Mouse (Mus musculus): ENCODE measurements around the gene Il4i1. TPM values are rescaled to one million over a fixed set of nuclear protein-coding genes. Genes with fewer than 3 reads are reported as not detected.
A peak's percentile ranks its signal among the peaks of the same experiment; 100 is the strongest.
"Not testable (repeated sequence)": the region's sequence is repeated elsewhere in the genome, so short reads cannot be mapped to it uniquely, and the experiment has no call there.

Gene Il4i1
- polyA plus RNA-seq, 1 experiment from 2014 or later, result 1.7 TPM

DNA sequence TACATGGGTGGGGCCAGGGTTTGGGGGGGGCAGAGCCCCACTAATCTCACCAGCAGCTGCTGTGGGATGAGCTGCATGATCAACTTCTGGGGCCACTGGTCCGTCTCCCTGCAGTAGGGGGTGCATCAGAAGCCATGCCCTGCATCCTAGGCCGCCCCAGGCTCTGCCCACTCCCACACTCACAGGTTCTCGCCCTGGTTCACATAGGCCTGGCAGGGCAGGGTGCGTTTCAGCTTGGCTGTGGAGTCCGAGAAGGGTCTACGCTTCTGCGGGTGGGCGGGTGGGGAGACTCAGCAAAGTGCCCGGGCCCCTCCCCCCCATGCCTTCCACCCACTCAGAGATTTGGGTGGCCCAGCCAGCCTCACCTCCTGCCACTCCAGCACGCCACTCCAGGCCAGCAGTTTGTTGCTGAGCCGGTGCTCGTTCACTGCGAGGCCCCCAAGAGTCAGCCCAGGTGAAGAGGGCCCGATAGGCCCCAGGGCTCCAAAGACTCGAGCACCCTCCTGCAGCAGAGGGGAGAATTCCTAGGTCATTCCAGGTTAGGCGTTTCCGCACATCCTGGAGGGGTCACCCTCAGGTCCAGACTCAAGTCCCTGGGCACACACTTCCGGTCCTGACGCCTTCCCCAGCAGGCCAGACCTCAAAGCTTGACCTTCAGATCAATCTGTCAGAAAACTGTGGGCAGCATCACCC, 51.0 kb downstream of the Il4i1 start:
- no peaks in the 10 kb centered on the region for H3K9me3 ChIP-seq (ENCODE audit: control insufficient read depth, low read length)
- ATAC-seq (ENCODE audit: low FRiP score) (no peak), DNase-seq (ENCODE audit: low spot score) (no peak)
- 81% methylated on average over 18 of the region's 19 CpGs for WGBS
- H3K36me3 ChIP-seq (ENCODE audit: control insufficient read depth, insufficient read depth, low read length), result peaks cover 17% of the 10 kb centered on the region; the same call in 1 of the 2 replicates
- no peak overlapping the region for H3K27ac ChIP-seq (ENCODE audit: low read depth, low read length)
- peak overlapping the region; percentile 100 for H3K9ac ChIP-seq (ENCODE audit: low read depth, low read length)
- peaks cover 12% of the 10 kb centered on the region for H3K4me1 ChIP-seq (replicated peaks; ENCODE audit: control insufficient read depth, insufficient read depth, low read length)
- peak overlapping the region; percentile 98; the same call in 1 of the 2 replicates for H3K4me3 ChIP-seq (ENCODE audit: low read depth, low read length)
- H3K27me3 ChIP-seq (ENCODE audit: control insufficient read depth, insufficient read depth, low read length), result no peaks in the 10 kb centered on the region
- H3K4me2 ChIP-seq (replicated peaks; ENCODE audit: low read depth, low read length), result peak overlapping the region; percentile 79

DNA sequence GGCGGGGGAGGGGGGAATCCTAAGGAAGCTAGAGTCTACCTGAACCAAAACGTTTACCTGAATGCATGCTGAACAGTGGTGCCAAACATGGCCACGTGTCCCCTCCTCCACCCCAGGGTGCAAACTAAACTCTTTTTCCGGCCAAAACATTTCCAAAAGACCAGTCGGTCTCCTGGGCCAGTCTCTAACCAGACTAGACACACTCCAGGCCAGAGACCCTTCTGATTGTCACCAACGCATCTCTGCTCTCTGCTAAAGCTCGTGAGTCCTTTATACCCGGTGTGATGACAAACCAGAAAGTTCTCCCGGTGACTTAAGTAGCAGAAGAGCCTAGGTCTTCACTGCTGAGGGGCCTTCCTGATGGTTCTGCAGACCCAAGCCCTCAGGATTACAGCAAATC, 51.6 kb downstream of the Il4i1 start:
- H3K9ac ChIP-seq (ENCODE audit: low read depth, low read length), result peak overlapping the region; percentile 100
- peaks cover 17% of the 10 kb centered on the region; the same call in 1 of the 2 replicates for H3K36me3 ChIP-seq (ENCODE audit: control insufficient read depth, insufficient read depth, low read length)
- H3K4me1 ChIP-seq (replicated peaks; ENCODE audit: control insufficient read depth, insufficient read depth, low read length), result peaks cover 12% of the 10 kb centered on the region
- H3K27me3 ChIP-seq (ENCODE audit: control insufficient read depth, insufficient read depth, low read length), result no peaks in the 10 kb centered on the region
- H3K4me3 ChIP-seq (ENCODE audit: low read depth, low read length), result peak overlapping the region; percentile 98
- no peak for DNase-seq (ENCODE audit: low spot score)
- peak overlapping the region; percentile 79 for H3K4me2 ChIP-seq (replicated peaks; ENCODE audit: low read depth, low read length)
- no peak overlapping the region for H3K27ac ChIP-seq (ENCODE audit: low read depth, low read length)
- H3K9me3 ChIP-seq (ENCODE audit: control insufficient read depth, low read length), result no peaks in the 10 kb centered on the region
- ATAC-seq (ENCODE audit: low FRiP score), result no peak
- 52% methylated on average over 9 of the region's 9 CpGs for WGBS

DNA sequence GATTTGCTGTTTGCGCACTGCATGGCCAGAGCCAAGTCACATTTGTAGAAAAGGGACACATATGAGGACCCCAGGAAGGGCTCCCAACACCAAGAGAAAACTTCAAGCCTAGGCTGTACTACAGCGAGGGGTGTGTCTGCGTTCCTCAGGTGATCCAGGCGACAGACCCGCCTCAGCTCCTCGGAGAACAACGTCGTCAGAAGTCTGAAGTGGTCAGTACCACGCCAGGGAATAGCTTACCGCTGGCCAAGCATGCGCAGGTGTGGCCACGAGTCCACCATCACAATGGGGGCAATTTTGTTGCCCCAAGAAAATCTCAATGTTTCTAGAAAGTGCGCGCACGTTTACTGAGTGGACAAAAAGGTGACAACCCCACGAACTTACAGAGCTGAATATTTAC, 52.3 kb downstream of the Il4i1 start:
- WGBS, result 8% methylated on average over 16 of the region's 16 CpGs
- peak overlapping the region; percentile 100 for H3K9ac ChIP-seq (ENCODE audit: low read depth, low read length)
- no peak for ATAC-seq (ENCODE audit: low FRiP score)
- H3K4me1 ChIP-seq (replicated peaks; ENCODE audit: control insufficient read depth, insufficient read depth, low read length), result peaks cover 12% of the 10 kb centered on the region
- H3K4me2 ChIP-seq (replicated peaks; ENCODE audit: low read depth, low read length), result peak overlapping the region; percentile 79
- no peaks in the 10 kb centered on the region for H3K9me3 ChIP-seq (ENCODE audit: control insufficient read depth, low read length)
- H3K36me3 ChIP-seq (ENCODE audit: control insufficient read depth, insufficient read depth, low read length), result peaks cover 12% of the 10 kb centered on the region; the same call in 1 of the 2 replicates
- H3K27ac ChIP-seq (ENCODE audit: low read depth, low read length), result 0 out of 2 replicates have a peak overlapping the region, but pooled peaks have one; percentile 100
- H3K27me3 ChIP-seq (ENCODE audit: control insufficient read depth, insufficient read depth, low read length), result no peaks in the 10 kb centered on the region
- no peak for DNase-seq (ENCODE audit: low spot score)
- peak overlapping the region; percentile 98 for H3K4me3 ChIP-seq (ENCODE audit: low read depth, low read length)

DNA sequence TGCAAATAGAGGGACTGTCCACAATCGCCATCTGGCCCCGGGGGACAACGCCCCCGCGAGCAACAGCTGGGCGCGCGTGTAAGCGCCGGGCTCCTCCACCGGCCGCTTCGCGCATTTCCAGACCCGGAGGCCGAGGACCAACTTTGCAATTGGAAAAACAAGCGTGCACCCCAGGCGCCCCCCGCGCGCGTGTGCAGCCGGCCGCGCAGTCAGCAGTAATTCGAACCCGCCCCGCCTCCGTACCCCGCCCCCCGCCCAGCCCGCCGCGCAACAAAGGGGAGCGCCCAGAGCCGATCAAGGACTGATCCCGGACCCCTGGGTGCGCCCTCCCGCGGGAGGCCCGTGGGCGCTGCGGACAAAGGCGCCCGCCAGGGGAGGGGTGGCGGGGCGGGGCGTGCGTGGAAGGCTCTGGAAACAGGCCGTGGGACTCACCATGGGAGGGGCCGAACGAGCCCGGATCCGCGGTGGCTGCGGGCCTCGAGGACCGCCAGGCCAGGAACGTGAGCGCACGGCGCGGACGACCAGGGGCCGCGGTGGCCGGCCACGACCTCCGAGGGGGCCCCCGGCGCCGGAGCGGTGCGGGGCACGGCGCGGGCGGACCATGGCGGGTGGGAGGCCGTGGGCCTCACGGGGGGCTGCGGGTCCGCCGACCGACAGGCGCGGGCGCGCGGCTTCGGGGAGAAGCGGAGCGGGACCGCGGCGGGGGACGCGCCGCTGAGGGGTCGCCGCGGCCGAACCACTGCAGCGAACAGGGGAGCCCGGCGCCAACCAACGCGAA, 52.9 kb downstream of the Il4i1 start:
- H3K27me3 ChIP-seq (ENCODE audit: control insufficient read depth, insufficient read depth, low read length), result no peaks in the 10 kb centered on the region
- peaks cover 12% of the 10 kb centered on the region for H3K4me1 ChIP-seq (replicated peaks; ENCODE audit: control insufficient read depth, insufficient read depth, low read length)
- H3K36me3 ChIP-seq (ENCODE audit: control insufficient read depth, insufficient read depth, low read length), result 0 out of 2 replicates have a peak, but pooled peaks cover 7% of the 10 kb centered on the region
- peak; percentile 46 for ATAC-seq (ENCODE audit: low FRiP score)
- peak overlapping the region; percentile 100 for H3K9ac ChIP-seq (ENCODE audit: low read depth, low read length)
- H3K4me2 ChIP-seq (replicated peaks; ENCODE audit: low read depth, low read length), result peak overlapping the region; percentile 79
- H3K27ac ChIP-seq (ENCODE audit: low read depth, low read length), result peak overlapping the region; percentile 100
- WGBS, result under 1% methylated on average over 83 of the region's 108 CpGs
- DNase-seq (ENCODE audit: low spot score), result peak; percentile 70
- H3K9me3 ChIP-seq (ENCODE audit: control insufficient read depth, low read length), result no peaks in the 10 kb centered on the region
- peak overlapping the region; percentile 98 for H3K4me3 ChIP-seq (ENCODE audit: low read depth, low read length)

DNA sequence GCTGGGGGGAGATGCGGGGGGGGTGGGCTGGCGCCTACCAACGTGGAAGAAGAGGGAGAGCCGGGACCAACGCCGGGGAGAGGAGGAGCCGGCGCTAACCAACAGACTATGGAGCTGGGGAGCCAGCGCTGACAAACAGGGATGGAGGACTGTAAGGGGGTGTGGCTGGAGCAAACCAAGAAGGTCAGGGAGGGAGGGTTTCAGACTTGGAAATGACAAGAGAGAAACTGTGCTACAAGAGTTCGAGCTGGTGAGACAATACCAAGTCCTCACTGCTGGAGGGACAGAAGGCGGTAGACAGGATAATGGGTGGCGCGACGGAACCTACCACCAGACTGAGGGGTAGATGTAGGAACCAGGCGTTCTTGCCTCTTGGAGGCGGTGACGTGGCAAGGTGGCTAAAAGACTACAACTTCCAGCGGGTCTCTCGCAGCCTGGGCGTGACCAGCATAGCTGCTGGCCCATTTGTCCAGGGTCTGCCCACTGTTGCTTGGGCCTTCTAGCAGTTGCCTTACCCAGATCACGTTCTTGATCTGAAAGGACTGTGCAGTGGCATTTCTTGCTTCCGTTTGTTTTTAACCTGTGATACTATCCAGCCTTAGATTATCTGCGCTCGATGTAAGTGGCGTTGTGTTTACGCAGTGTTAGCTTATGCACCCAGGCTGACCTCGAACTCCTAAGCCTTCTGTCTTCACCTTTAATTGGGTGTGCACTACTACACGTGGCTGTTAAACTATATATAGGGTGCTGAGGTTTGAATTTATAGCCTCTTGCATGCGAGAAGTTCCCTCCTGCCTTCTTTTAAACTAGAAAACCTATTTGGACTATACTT, 53.7 kb downstream of the Il4i1 start, which contains the start of gene Ptov1:
Gene Ptov1 (minus strand): TSS at position 92 of the 832 bp plus-strand sequence.
- Histone ChIP-seq H3K27me3 (ENCODE audit: control insufficient read depth, insufficient read depth, low read length) (no peaks in the 10 kb centered on the region), H3K4me1 (replicated peaks; ENCODE audit: control insufficient read depth, insufficient read depth, low read length) (peaks cover 12% of the 10 kb centered on the region), H3K9ac (ENCODE audit: low read depth, low read length) (peak within 1 kb of the TSS; percentile 100), H3K4me3 (ENCODE audit: low read depth, low read length) (peak within 1 kb of the TSS; percentile 98), H3K27ac (ENCODE audit: low read depth, low read length) (peak within 1 kb of the TSS; percentile 100), H3K4me2 (replicated peaks; ENCODE audit: low read depth, low read length) (peak within 1 kb of the TSS; percentile 79), H3K36me3 (ENCODE audit: control insufficient read depth, insufficient read depth, low read length) (0 out of 2 replicates have a peak, but pooled peaks cover 4% of the 10 kb centered on the region), H3K9me3 (ENCODE audit: control insufficient read depth, low read length) (no peaks in the 10 kb centered on the region)
- 12% methylated on average over 29 of the region's 29 CpGs for WGBS
- ATAC-seq (ENCODE audit: low FRiP score) (peak; percentile 95), DNase-seq (ENCODE audit: low spot score) (peak; percentile 93)

DNA sequence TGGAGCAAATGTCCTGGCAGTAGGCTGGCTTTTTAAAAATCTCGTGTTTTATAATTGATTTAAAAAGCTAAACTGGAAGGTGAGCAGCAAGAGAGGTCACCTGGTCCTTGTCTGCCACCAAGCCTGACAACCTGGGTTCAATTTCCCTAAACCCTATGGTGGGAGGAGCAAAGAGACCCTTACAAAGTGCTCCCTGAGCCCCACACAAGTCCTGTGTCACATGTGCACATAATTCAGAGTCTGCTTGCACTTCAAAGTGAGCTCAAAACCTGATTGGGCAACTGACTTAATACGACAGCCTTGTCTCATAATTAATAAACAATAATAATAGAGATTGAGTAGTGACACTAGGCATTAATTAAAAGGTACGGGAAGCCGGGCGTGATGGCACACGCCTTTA, 54.4 kb downstream of the Il4i1 start:
- WGBS, result 85% methylated on average over 6 of the region's 6 CpGs
- H3K4me2 ChIP-seq (replicated peaks; ENCODE audit: low read depth, low read length), result no peak overlapping the region
- no peaks in the 10 kb centered on the region for H3K36me3 ChIP-seq (ENCODE audit: control insufficient read depth, insufficient read depth, low read length)
- H3K4me3 ChIP-seq (ENCODE audit: low read depth, low read length), result no peak overlapping the region; the same call in 1 of the 2 replicates
- peak overlapping the region; percentile 100 for H3K9ac ChIP-seq (ENCODE audit: low read depth, low read length)
- no peaks in the 10 kb centered on the region for H3K27me3 ChIP-seq (ENCODE audit: control insufficient read depth, insufficient read depth, low read length)
- ATAC-seq (ENCODE audit: low FRiP score) (no peak), DNase-seq (ENCODE audit: low spot score) (no peak)
- H3K4me1 ChIP-seq (replicated peaks; ENCODE audit: control insufficient read depth, insufficient read depth, low read length), result peaks cover 12% of the 10 kb centered on the region
- peak overlapping the region; percentile 100; the same call in 1 of the 2 replicates for H3K27ac ChIP-seq (ENCODE audit: low read depth, low read length)
- H3K9me3 ChIP-seq (ENCODE audit: control insufficient read depth, low read length), result no peaks in the 10 kb centered on the region

DNA sequence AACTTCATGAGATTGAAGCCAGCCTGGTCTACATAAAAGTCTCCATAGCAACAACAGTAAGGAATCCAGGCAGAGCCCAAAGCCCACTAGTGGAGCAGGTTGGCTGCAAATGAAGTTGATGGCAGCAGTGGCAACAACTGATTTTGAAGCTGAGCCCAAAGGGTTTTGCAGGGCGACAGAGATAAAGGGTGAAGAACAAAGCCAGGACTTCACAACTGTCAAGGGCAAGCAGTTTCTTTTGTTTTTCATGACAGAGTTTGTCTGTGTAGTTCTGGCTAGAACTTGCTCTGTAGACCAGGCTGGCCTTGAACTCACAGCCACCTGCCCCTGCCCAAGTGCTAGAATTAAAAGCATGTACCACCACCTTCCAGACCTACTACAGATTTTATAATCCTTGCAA, 55.0 kb downstream of the Il4i1 start:
- H3K27ac ChIP-seq (ENCODE audit: low read depth, low read length), result no peak overlapping the region

DNA sequence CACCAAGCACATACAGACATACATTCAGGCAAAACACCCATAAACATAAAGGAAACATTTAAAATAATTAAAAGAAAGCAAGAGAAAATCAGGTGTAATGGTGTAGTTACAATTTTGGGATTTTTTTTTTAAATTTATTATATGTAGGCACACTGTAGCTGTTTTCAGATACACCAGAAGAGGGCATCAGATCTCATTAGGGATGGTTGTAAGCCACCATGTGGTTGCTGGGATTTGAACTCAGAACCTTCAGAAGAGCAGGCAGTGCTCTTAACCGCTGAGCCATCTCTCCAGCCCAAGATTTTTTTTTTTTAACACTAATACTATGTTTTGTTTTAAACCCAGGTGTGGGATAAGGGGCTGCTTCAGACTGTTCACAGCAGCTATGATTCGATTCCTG, 55.6 kb downstream of the Il4i1 start:
- H3K4me2 ChIP-seq (replicated peaks; ENCODE audit: low read depth, low read length); H3K9ac ChIP-seq (ENCODE audit: low read depth, low read length); DNase-seq (ENCODE audit: low spot score); H3K9me3 ChIP-seq (ENCODE audit: control insufficient read depth, low read length); H3K4me3 ChIP-seq (ENCODE audit: low read depth, low read length); H3K36me3 ChIP-seq (ENCODE audit: control insufficient read depth, insufficient read depth, low read length); ATAC-seq (ENCODE audit: low FRiP score); H3K27me3 ChIP-seq (ENCODE audit: control insufficient read depth, insufficient read depth, low read length); H3K27ac ChIP-seq (ENCODE audit: low read depth, low read length): not testable (repeated sequence)
- 91% methylated on average over 2 of the region's 2 CpGs for WGBS
- H3K4me1 ChIP-seq (replicated peaks; ENCODE audit: control insufficient read depth, insufficient read depth, low read length), result peaks cover 12% of the 10 kb centered on the region

More for the DNA sequence above, 55.0 kb downstream of the Il4i1 start:
- DNase-seq (ENCODE audit: low spot score) (no peak), ATAC-seq (ENCODE audit: low FRiP score) (no peak)
- no peak overlapping the region for H3K4me2 ChIP-seq (replicated peaks; ENCODE audit: low read depth, low read length)
- peaks cover 12% of the 10 kb centered on the region for H3K4me1 ChIP-seq (replicated peaks; ENCODE audit: control insufficient read depth, insufficient read depth, low read length)
- no peaks in the 10 kb centered on the region for H3K9me3 ChIP-seq (ENCODE audit: control insufficient read depth, low read length)
- no peaks in the 10 kb centered on the region for H3K27me3 ChIP-seq (ENCODE audit: control insufficient read depth, insufficient read depth, low read length)
- H3K9ac ChIP-seq (ENCODE audit: low read depth, low read length), result no peak overlapping the region
- 42% methylated on average over 1 of the region's 1 CpGs for WGBS
- H3K36me3 ChIP-seq (ENCODE audit: control insufficient read depth, insufficient read depth, low read length), result no peaks in the 10 kb centered on the region
- no peak overlapping the region for H3K4me3 ChIP-seq (ENCODE audit: low read depth, low read length)
